Mouse (Mus musculus) adrenal gland, postnatal 14 days (tissue): ENCODE data around the gene Cysrt1. TPM values are rescaled to one million over a fixed set of nuclear protein-coding genes. Genes with fewer than 3 reads are reported as not detected.

ENCODE experiments used
- DNase-seq: peaks from one replicate; pipeline ENCODE4 v3.0.0; 2021; ENCODE audit warnings: mixed read lengths
- total RNA-seq: library from RNA; stranded (reverse); gene quantifications from 2 replicates; pipeline ENCODE4 v1.2.3, GENCODE M21; 2021

Cysrt1 gene
- total RNA-seq, 1 experiment from 2014 or later = not detected

- DNase-seq = no peak
Observed at GRCm38 (mm10) chr2:25210686-25211085, 31.6 kb downstream of the Cysrt1 start.

- DNase-seq = no peak
Observed at GRCm38 (mm10) chr2:25207593-25207992, 34.7 kb downstream of the Cysrt1 start.

GRCm38 (mm10) chr2:25203631-25204214, 38.5 kb downstream of the Cysrt1 start:
- peak; percentile 39 for DNase-seq

- DNase-seq = no peak
Observed at GRCm38 (mm10) chr2:25200631-25201030, 41.6 kb downstream of the Cysrt1 start.

- no peak for DNase-seq
Observed at GRCm38 (mm10) chr2:25197946-25198345, 44.3 kb downstream of the Cysrt1 start.

- DNase-seq = peak; percentile 44
Observed at GRCm38 (mm10) chr2:25197191-25197590, 45.1 kb downstream of the Cysrt1 start.

GRCm38 (mm10) chr2:25196172-25196954, 45.9 kb downstream of the Cysrt1 start, which contains the start of gene Tor4a:
Gene Tor4a (minus strand): TSS chr2:25196886.
- DNase-seq = peak; percentile 92

- DNase-seq = peak; percentile 87
Observed at GRCm38 (mm10) chr2:25195211-25196156, 46.8 kb downstream of the Cysrt1 start.

GRCm38 (mm10) chr2:25194486-25195171, 47.6 kb downstream of the Cysrt1 start:
- DNase-seq = no peak

GRCm38 (mm10) chr2:25194006-25194405, 48.2 kb downstream of the Cysrt1 start:
- no peak for DNase-seq

GRCm38 (mm10) chr2:25193330-25193770, 48.9 kb downstream of the Cysrt1 start:
- peak; percentile 87 for DNase-seq

Other genes with a start within 250 kb of the Cysrt1 start
- gene Nsmf, start 188.1 kb downstream of the Cysrt1 start, total RNA-seq = 58.5 and 61.2 TPM in 2 replicates
- 1.3 and 7.7 TPM in 2 replicates for gene Entpd8, start 162.1 kb downstream of the Cysrt1 start, total RNA-seq
- not detected in 2 replicates for gene Noxa1, start 147.3 kb downstream of the Cysrt1 start, total RNA-seq
- 8.7 and 9.5 TPM in 2 replicates for gene Nrarp, start 61.7 kb downstream of the Cysrt1 start, total RNA-seq
- 13.9 and 21.3 TPM in 2 replicates for gene Tor4a, start 45.6 kb downstream of the Cysrt1 start, total RNA-seq
- 41.6 and 47.1 TPM in 2 replicates for gene Nelfb, start 31.0 kb downstream of the Cysrt1 start, total RNA-seq
- not detected in 2 replicates for gene Stpg3, start 27.8 kb downstream of the Cysrt1 start, total RNA-seq
- gene Fam166a, start 23.7 kb downstream of the Cysrt1 start, total RNA-seq = not detected in 2 replicates
- 290 and 294 TPM in 2 replicates for gene Tubb4b, start 17.8 kb downstream of the Cysrt1 start, total RNA-seq
- not detected in 2 replicates for gene Slc34a3, start 8.1 kb downstream of the Cysrt1 start, total RNA-seq
- not detected in 2 replicates for gene Rnf224, start 5.7 kb downstream of the Cysrt1 start, total RNA-seq
- 7.2 and 7.9 TPM in 2 replicates for gene Rnf208, start 197 bp downstream of the Cysrt1 start, total RNA-seq
- 3.3 and 3.9 TPM in 2 replicates for gene AL732309.1, start 4.4 kb upstream of the Cysrt1 start, total RNA-seq
- 25.6 and 31.0 TPM in 2 replicates for gene Tmem203, start 13.0 kb upstream of the Cysrt1 start, total RNA-seq
- gene Tprn, start 20.2 kb upstream of the Cysrt1 start, total RNA-seq = 10.9 and 13.4 TPM in 2 replicates
- gene Ssna1, start 30.0 kb upstream of the Cysrt1 start, total RNA-seq = 45.8 and 49.8 TPM in 2 replicates
- 63.9 and 66.1 TPM in 2 replicates for gene Anapc2, start 30.0 kb upstream of the Cysrt1 start, total RNA-seq
- gene Tmem210, start 45.7 kb upstream of the Cysrt1 start, total RNA-seq = not detected in 2 replicates
- not detected in 2 replicates for gene Lrrc26, start 47.5 kb upstream of the Cysrt1 start, total RNA-seq
- 9.7 and 11.0 TPM in 2 replicates for gene Grin1, start 76.7 kb upstream of the Cysrt1 start, total RNA-seq
- gene Man1b1, start 89.9 kb upstream of the Cysrt1 start, total RNA-seq = 43.1 and 45.7 TPM in 2 replicates
- 19.9 and 20.8 TPM in 2 replicates for gene Dpp7, start 113.9 kb upstream of the Cysrt1 start, total RNA-seq
- gene Uap1l1, start 123.2 kb upstream of the Cysrt1 start, total RNA-seq = 8.7 and 11.8 TPM in 2 replicates
- 3.4 and 3.5 TPM in 2 replicates for gene Sapcd2, start 129.9 kb upstream of the Cysrt1 start, total RNA-seq
- 7.6 and 9.5 TPM in 2 replicates for gene Entpd2, start 153.4 kb upstream of the Cysrt1 start, total RNA-seq
- gene Npdc1, start 156.9 kb upstream of the Cysrt1 start, total RNA-seq = 77.2 and 90.9 TPM in 2 replicates
- 4.7 TPM in 1 of 2 replicates, not detected in the other for gene Fut7, start 180.8 kb upstream of the Cysrt1 start, total RNA-seq
- 29.3 and 30.1 TPM in 2 replicates for gene Abca2, start 186.3 kb upstream of the Cysrt1 start, total RNA-seq
- 0.74 and 1.0 TPM in 2 replicates for gene Clic3, start 214.4 kb upstream of the Cysrt1 start, total RNA-seq
- 36.2 and 42.6 TPM in 2 replicates for gene Paxx, start 218.6 kb upstream of the Cysrt1 start, total RNA-seq
- gene Ptgds, start 227.6 kb upstream of the Cysrt1 start, total RNA-seq = 8.7 and 9.9 TPM in 2 replicates